Mouse (Mus musculus) liver, embryonic 11.5 days (tissue): ENCODE measurements around the gene Scfd1. TPM values are rescaled to one million over a fixed set of nuclear protein-coding genes. Genes with fewer than 3 reads are reported as not detected.

Experiments
- ATAC-seq: fragments of 200-750 bp; cut with Nextera tagmentation; replicated peaks from 2 replicates; pipeline ENCODE4 v1.8.0; 2017; ENCODE audit warnings: moderate number of reproducible peaks, mild to moderate bottlenecking, moderate TSS enrichment, moderate library complexity; ENCODE audit not compliant: low FRiP score
- DNase-seq: peaks from one replicate; pipeline ENCODE4 v3.0.0-alpha.2; 2017; ENCODE audit warnings: low spot score
- H3K27ac ChIP-seq: fragments of 300-500 bp; sonication (generic); 2 replicates; pipeline ENCODE4 v1.5.1; 2014; ENCODE audit warnings: mild to moderate bottlenecking, low read depth, low read length, control low read depth
- H3K27me3 ChIP-seq: fragments of 300-500 bp; sonication (generic); replicated peaks from 2 replicates; pipeline ENCODE4 v1.6.1; 2014; ENCODE audit warnings: low read length, mixed read lengths; ENCODE audit not compliant: control insufficient read depth, insufficient read depth
- H3K36me3 ChIP-seq: fragments of 300-500 bp; sonication (generic); 2 replicates; pipeline ENCODE4 v1.6.1; 2014; ENCODE audit warnings: mild to moderate bottlenecking, low read length, moderate library complexity, mixed read lengths; ENCODE audit not compliant: control insufficient read depth, insufficient read depth
- H3K4me1 ChIP-seq: fragments of 300-500 bp; sonication (generic); replicated peaks from 2 replicates; pipeline ENCODE4 v1.6.1; 2014; ENCODE audit warnings: low read length, mixed read lengths; ENCODE audit not compliant: control insufficient read depth, insufficient read depth
- H3K4me2 ChIP-seq: fragments of 300-500 bp; sonication (generic); 2 replicates; pipeline ENCODE4 v1.6.1; 2014; ENCODE audit warnings: mild to moderate bottlenecking, control low read depth, moderate library complexity
- H3K4me3 ChIP-seq: fragments of 300-500 bp; sonication (generic); 2 replicates; pipeline ENCODE4 v1.5.1; 2014; ENCODE audit warnings: low read depth, low read length, control low read depth
- H3K9ac ChIP-seq: fragments of 300-500 bp; sonication (generic); 2 replicates; pipeline ENCODE4 v1.6.1; 2014; ENCODE audit warnings: low read depth, low read length, control low read depth
- H3K9me3 ChIP-seq: fragments of 300-500 bp; sonication (generic); 2 replicates; pipeline ENCODE4 v1.6.1; 2016; ENCODE audit warnings: low read length, inconsistent platforms, mixed read lengths; ENCODE audit not compliant: control insufficient read depth
- WGBS: fragments of 180-500 bp; shearing (Covaris S2); extraction: QIAGEN DNeasy Blood & Tissue Kit; methylation state at CpG from one replicate; pipeline ENCODE4 v1.1.7; 2014; 5-methylcytosine and 5-hydroxymethylcytosine counted together
- polyA plus RNA-seq: library from polyadenylated mRNA; unstranded; fragments of >200 nt; fragmentation: Nextera tagmentation; extraction: Ambion mirVana; gene quantifications from 2 replicates; pipeline ENCODE4 v1.2.1, GENCODE M21; 2014

Gene Scfd1
- 72.1 and 80.1 TPM in 2 replicates for polyA plus RNA-seq

GRCm38 (mm10) chr12:51377003-51377887 lies at the start of gene Scfd1:
TSS of gene Scfd1 (plus strand) at chr12:51377510.
- Histone ChIP-seq H3K9ac (peak within 1 kb of the TSS; percentile 84), H3K4me1 (no peaks in the 10 kb centered on the region), H3K4me2 (peak within 1 kb of the TSS; percentile 79), H3K27ac (peak within 1 kb of the TSS; percentile 67; the same call in 1 of the 2 replicates), H3K27me3 (no peaks in the 10 kb centered on the region), H3K9me3 (no peaks in the 10 kb centered on the region), H3K4me3 (peak within 1 kb of the TSS; percentile 74), H3K36me3 (peaks cover 9% of the 10 kb centered on the region; the same call in 1 of the 2 replicates)
- ATAC-seq (peak; percentile 100), DNase-seq (peak; percentile 93)
- WGBS: 1% methylated on average over 34 of the region's 34 CpGs

- no peaks in the 10 kb centered on the region for H3K4me1 ChIP-seq
- no peaks in the 10 kb centered on the region for H3K9me3 ChIP-seq
- H3K4me3 ChIP-seq: no peak overlapping the region
- DNase-seq: no peak
- H3K27ac ChIP-seq: no peak overlapping the region
- no peak overlapping the region for H3K4me2 ChIP-seq
- H3K9ac ChIP-seq: no peak overlapping the region
- H3K36me3 ChIP-seq: no peaks in the 10 kb centered on the region
- no peak for ATAC-seq
- no peaks in the 10 kb centered on the region for H3K27me3 ChIP-seq
- WGBS: 63% methylated on average over 1 of the region's 1 CpGs
Observed at GRCm38 (mm10) chr12:51337014-51337413, 40.3 kb upstream of the Scfd1 start.

DNA sequence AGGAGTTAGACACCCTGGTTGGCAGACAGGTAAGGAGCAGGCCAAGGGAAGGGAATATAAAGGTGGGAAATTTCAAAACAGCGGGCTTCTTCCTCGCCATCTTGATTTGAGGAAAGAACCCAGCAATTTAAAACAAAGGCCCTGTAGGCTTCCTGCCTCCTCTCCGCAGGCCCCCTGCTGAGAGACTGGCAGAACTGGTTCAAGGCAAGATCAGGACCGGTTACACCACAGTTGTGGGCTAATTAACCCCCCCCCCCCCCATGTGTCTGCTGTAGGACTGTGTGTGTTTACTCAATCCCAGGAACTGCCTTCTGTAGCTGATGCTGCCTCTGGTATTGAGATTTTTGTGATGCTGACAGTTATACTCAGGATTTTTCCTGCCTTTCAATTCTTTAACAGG lies 31.2 kb upstream of the Scfd1 start:
- H3K27me3 ChIP-seq: no peaks in the 10 kb centered on the region
- H3K4me1 ChIP-seq: peaks cover 3% of the 10 kb centered on the region; the same call in 1 of the 2 replicates

GRCm38 (mm10) chr12:51347988-51348697 lies 29.2 kb upstream of the Scfd1 start, which contains the start of gene G2e3:
TSS of gene G2e3 (plus strand) at chr12:51348061.
- peak; percentile 92 for ATAC-seq
- H3K27ac ChIP-seq: peak within 1 kb of the TSS; percentile 90
- WGBS: under 1% methylated on average over 70 of the region's 70 CpGs

More for the DNA sequence above, 31.2 kb upstream of the Scfd1 start:
- no peak overlapping the region for H3K4me2 ChIP-seq
- no peaks in the 10 kb centered on the region for H3K36me3 ChIP-seq
- H3K27ac ChIP-seq: no peak overlapping the region
- ATAC-seq: no peak
- H3K9me3 ChIP-seq: no peaks in the 10 kb centered on the region
- H3K9ac ChIP-seq: no peak overlapping the region
- no peak for DNase-seq
- no peak overlapping the region for H3K4me3 ChIP-seq
- WGBS: 49% methylated on average over 4 of the region's 4 CpGs

DNA sequence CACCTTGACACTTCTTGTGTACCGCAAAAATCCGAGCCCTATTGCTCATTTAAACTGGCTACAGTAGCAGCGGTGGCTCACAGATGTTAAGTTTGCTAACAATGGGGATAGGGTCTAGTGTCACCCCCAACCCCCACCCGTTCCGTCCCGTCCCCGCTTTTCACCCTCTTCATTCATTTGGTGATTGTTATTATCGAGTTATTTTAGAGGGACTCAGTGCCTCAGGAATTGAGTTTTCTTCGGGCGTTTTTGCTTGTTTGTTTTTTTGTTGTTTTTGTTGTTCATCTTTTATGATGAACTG lies 28.7 kb upstream of the Scfd1 start:
- Histone ChIP-seq H3K27ac (peak overlapping the region; percentile 90), H3K4me1 (peaks cover 3% of the 10 kb centered on the region; the same call in 1 of the 2 replicates), H3K4me3 (peak overlapping the region; percentile 91), H3K4me2 (peak overlapping the region; percentile 81), H3K9me3 (no peaks in the 10 kb centered on the region), H3K9ac (peak overlapping the region; percentile 97), H3K27me3 (no peaks in the 10 kb centered on the region), H3K36me3 (peaks cover 9% of the 10 kb centered on the region)
- DNase-seq (no peak), ATAC-seq (no peak)
- WGBS: under 1% methylated on average over 10 of the region's 10 CpGs

More at GRCm38 (mm10) chr12:51347988-51348697, 29.2 kb upstream of the Scfd1 start, which contains the start of gene G2e3:
- H3K9me3 ChIP-seq: no peaks in the 10 kb centered on the region
- peak within 1 kb of the TSS; percentile 97 for H3K9ac ChIP-seq
- H3K27me3 ChIP-seq: no peaks in the 10 kb centered on the region
- peak within 1 kb of the TSS; percentile 91 for H3K4me3 ChIP-seq
- H3K4me1 ChIP-seq: peaks cover 3% of the 10 kb centered on the region; the same call in 1 of the 2 replicates
- H3K36me3 ChIP-seq: peaks cover 6% of the 10 kb centered on the region
- peak; percentile 93 for DNase-seq
- H3K4me2 ChIP-seq: peak within 1 kb of the TSS; percentile 81

GRCm38 (mm10) chr12:51355296-51355695 lies 22.0 kb upstream of the Scfd1 start:
- no peak for ATAC-seq
- Histone ChIP-seq H3K27ac (no peak overlapping the region), H3K4me2 (no peak overlapping the region)

DNA sequence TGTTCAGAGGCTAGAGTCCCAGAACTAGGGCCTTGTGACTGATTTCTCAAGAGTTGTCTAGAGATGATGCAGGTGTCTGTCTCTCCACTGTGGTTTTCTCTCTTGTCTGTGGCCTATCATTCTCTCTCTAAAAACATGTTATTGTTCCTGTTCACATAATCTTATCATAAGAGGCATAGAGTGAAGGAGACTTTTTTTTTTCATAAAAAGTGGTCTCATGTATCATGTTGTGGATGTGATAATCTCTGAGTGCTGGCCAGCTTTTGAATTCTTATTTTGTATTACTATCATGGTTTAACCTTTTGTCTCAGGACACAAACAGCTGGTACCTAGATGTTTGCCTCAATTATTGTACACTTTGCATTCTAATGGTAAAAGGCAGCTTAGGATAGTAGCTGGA lies 16.0 kb upstream of the Scfd1 start:
- no peak for ATAC-seq
- no peak for DNase-seq
- H3K4me2 ChIP-seq: no peak overlapping the region
- no peaks in the 10 kb centered on the region for H3K9me3 ChIP-seq
- no peaks in the 10 kb centered on the region for H3K27me3 ChIP-seq
- no peak overlapping the region for H3K27ac ChIP-seq
- no peak overlapping the region for H3K4me3 ChIP-seq
- peaks cover 42% of the 10 kb centered on the region for H3K36me3 ChIP-seq
- H3K4me1 ChIP-seq: no peaks in the 10 kb centered on the region
- H3K9ac ChIP-seq: no peak overlapping the region

More at GRCm38 (mm10) chr12:51355296-51355695, 22.0 kb upstream of the Scfd1 start:
- Histone ChIP-seq H3K27me3 (no peaks in the 10 kb centered on the region), H3K36me3 (peaks cover 40% of the 10 kb centered on the region), H3K4me3 (no peak overlapping the region), H3K9ac (no peak overlapping the region), H3K9me3 (no peaks in the 10 kb centered on the region), H3K4me1 (peaks cover 3% of the 10 kb centered on the region; the same call in 1 of the 2 replicates)
- 63% methylated on average over 8 of the region's 8 CpGs for WGBS
- DNase-seq: no peak

DNA sequence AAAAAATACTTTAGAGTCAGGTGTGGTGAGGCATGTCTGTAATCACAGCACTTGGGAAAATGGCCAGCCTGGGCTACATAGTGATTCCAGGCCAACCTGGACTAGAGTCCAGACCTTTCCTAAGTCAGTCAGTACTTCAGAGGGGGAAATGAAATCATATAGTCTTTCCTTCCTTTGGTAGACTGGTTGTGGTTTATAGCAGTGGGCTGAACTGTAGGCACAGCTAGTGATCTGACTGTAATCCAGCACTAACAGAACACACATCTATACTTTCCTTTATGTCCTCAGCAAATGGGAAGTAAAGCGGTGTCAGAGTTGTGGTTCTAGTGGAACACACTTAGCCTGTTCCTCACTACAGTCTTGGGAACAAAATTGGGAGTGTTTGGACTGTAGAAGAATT lies 14.4 kb upstream of the Scfd1 start:
- no peak for ATAC-seq
- H3K9ac ChIP-seq: no peak overlapping the region
- 98% methylated on average over 1 of the region's 1 CpGs for WGBS
- DNase-seq: no peak
- H3K27ac ChIP-seq: no peak overlapping the region
- no peaks in the 10 kb centered on the region for H3K27me3 ChIP-seq
- H3K4me2 ChIP-seq: no peak overlapping the region
- H3K4me1 ChIP-seq: no peaks in the 10 kb centered on the region
- no peak overlapping the region for H3K4me3 ChIP-seq
- no peaks in the 10 kb centered on the region for H3K9me3 ChIP-seq
- peaks cover 40% of the 10 kb centered on the region for H3K36me3 ChIP-seq
